Mouse (Mus musculus): ENCODE measurements around the gene Tpk1. TPM values are rescaled to one million over a fixed set of nuclear protein-coding genes. Genes with fewer than 3 reads are reported as not detected.

Gene Tpk1
- 18.5 and 18.7 TPM in 2 replicates for total RNA-seq (2017)

DNA sequence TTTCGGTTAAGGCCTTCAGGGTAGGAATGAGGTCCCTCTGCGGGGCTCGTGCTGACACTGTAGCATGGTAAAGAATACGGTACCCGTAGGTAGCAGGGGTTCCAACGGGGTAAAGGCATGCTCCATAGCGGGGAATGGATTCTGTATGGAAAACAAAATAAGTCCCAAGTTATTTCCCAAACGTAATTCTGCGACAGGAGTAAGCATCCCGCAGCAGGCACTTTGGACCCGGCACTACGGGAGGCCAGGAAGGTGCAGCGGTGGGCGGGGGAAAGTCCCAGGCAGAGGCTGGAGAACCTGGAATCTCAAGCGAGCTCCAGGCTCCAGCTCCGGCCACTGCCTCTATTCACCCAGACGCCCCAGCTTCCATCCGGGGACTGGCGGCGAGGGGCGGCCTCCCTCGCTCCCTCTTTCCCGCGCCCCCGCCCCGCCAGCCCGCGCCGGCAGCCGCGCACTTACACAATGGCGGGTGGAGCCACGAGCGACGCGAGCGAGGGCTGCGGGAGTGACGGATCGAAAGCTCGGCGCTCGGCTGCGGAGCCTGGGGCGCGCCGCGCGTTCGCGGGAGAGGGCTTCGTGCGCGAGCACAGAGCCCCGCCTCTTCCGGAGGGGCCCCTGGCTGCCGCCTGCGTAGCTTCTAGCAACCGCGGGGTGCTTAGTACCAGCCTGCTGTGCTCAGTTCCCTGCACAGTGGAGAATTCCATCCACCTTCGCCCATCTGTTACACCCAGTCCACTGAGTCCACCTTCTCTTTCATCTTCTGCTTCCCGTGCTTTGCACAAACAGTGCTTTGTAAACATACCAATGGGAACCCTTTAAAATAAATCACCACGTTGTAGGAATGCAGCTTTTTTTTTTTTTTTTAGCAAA is at the start of gene Tpk1:
Tpk1 (minus strand) TSS at position 602 of the 870 bp plus-strand sequence.
- ATAC-seq (replicated peaks in 1 of 2; ENCODE audit: insufficient read depth in 1 of 2, low FRiP score in 2 of 2, low TSS enrichment in 1 of 2, low read depth in 1 of 2, poor library complexity in 2 of 2, severe bottlenecking in 2 of 2), result peak; percentile 92 to 94

DNA sequence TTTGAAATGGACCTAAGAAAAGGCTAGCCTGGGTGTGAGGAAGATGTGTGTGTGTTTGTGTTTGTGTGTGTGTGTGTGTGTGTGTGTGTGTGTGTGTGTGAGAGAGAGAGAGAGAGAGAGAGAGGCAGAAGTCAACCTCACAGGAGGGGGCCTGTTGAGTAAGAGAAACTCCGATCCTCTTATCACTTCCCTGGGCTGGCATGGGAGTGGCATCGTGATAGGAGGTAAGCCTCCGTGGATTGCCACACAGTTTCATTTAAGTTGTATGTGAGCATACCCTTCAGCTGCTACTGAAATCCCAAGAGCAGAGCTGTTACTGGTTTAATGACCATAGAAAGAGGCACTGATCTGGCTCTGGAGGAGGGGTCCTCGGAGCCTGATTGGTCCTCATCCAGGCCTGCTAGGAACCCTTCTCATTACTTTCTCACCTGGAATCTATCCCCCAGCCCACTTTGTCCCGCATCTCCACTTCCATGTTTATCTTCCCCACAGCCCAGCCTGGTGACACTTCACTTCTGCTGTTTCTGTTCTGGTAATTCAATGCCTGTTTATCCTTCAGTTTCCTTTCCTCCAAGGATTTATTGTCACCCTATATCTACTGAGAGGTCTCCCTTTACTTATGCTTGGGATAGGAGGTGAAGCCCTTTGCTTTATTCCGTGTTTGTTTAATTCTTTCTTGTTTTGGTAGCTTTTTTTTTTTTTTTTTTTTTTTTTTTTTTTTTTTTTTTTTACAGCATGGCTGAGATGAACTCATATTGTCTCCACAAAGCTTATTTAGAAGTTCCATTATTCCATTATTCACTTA is 36.9 kb upstream of the Tpk1 start:
- no peak for ATAC-seq (replicated peaks in 1 of 2; ENCODE audit: insufficient read depth in 1 of 2, low FRiP score in 2 of 2, low TSS enrichment in 1 of 2, low read depth in 1 of 2, poor library complexity in 2 of 2, severe bottlenecking in 2 of 2)

DNA sequence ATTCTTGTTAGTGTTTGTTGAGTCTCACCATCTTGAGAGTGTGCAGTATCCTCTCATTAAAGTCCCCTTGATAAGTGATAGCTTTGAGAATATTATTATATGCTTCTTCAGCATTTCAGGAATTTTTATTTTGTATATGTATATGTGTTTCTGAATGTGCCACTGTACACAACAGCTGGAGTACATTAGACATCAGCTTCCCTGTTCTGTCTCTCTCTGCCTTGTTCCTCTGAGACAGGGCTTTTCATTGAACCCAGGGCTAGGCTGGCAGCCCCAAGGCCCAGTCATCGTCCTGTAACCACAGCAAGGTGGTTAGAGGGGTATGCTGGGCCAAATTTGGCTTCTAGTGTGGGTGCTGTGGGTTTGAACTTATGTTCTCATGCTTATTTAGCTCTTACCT is 25.8 kb upstream of the Tpk1 start:
- ATAC-seq (replicated peaks in 1 of 2; ENCODE audit: insufficient read depth in 1 of 2, low FRiP score in 2 of 2, low TSS enrichment in 1 of 2, low read depth in 1 of 2, poor library complexity in 2 of 2, severe bottlenecking in 2 of 2), result no peak

DNA sequence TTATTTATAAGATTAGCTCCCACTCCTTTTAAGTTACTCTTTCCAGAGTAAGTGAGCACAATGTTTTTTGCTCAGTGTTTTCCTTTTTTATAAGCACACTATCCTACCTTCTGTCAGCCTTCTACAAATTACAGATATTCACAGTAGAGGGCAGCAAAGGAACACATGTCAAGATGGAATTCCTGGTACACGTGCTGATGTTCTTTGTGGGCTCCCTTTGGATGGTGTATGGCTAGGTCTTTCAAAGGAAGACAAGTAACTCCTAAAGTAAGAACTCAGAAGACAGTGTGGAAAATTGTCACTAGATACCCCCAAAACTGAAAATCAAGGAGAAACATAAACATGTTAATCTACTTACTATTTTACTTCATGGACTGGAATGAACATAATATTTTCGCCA is 19.9 kb upstream of the Tpk1 start:
- peak in 1 of 2 experiments; percentile 61; a peak in 1 of 4 replicates for ATAC-seq (replicated peaks in 1 of 2; ENCODE audit: insufficient read depth in 1 of 2, low FRiP score in 2 of 2, low TSS enrichment in 1 of 2, low read depth in 1 of 2, poor library complexity in 2 of 2, severe bottlenecking in 2 of 2)

DNA sequence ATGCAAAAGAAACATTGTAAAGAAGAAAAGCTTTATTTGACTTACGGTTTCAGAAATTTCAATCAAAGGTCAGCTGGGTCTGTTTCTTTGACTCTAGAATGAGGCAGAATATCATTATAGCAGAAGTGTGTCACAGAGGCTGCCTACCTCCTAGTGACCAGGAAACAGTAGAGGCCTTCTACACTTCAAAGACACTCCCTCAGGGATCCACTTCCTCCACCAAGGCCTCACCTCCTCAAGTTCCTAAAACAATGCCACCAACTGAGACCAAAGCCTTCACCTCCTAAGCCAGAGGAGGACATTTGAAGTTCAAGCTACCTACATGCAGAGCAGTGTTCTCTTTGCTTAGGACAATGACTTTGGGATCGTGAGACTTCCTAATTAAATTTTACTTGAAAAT is 16.5 kb upstream of the Tpk1 start:
- ATAC-seq (replicated peaks in 1 of 2; ENCODE audit: insufficient read depth in 1 of 2, low FRiP score in 2 of 2, low TSS enrichment in 1 of 2, low read depth in 1 of 2, poor library complexity in 2 of 2, severe bottlenecking in 2 of 2), result no peak

DNA sequence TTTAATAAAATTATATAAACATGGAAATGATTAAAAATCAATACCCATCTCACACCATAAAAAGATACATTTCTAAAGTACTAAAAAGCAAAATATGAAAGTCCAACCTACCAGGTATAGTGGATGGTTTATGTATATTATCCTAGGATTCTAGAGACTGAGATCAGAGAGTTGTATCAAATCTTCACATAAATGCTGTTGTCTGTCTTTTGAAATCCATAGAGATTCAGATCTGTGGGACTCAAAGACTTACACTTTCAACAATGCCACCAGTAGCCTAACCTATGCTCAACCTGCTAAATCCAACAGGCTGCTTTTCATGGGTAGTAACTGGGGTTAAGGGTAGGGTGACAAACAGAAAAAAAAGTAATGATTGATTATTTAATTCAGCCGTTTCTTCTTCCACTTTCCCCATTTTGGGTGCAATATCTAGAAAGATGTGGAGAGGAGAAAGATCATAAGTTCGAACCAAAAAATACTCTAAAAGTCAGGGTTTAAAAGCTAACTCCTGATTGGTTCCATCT is 12.7 kb upstream of the Tpk1 start:
- no peak for ATAC-seq (replicated peaks in 1 of 2; ENCODE audit: insufficient read depth in 1 of 2, low FRiP score in 2 of 2, low TSS enrichment in 1 of 2, low read depth in 1 of 2, poor library complexity in 2 of 2, severe bottlenecking in 2 of 2)

DNA sequence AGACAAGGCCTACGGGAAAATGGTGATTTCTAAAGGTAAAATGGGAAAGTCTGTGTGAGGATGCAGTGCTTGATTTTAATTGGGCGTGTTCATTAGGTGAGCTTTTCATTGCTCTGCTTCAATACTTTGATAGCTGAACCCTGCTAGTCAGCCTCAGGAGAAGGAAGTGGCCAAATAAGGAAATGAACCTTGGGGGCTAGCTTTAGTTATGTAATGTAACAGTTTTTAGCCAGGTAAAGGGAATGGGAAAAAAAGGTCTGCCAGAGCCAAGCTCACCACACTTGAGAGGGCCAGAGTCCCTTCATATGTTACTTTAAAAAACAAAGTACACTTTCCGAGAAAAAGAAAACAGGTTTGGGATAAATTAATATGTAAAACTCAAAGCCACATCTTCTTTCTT is 11.5 kb upstream of the Tpk1 start:
- ATAC-seq (replicated peaks in 1 of 2; ENCODE audit: insufficient read depth in 1 of 2, low FRiP score in 2 of 2, low TSS enrichment in 1 of 2, low read depth in 1 of 2, poor library complexity in 2 of 2, severe bottlenecking in 2 of 2), result no peak

DNA sequence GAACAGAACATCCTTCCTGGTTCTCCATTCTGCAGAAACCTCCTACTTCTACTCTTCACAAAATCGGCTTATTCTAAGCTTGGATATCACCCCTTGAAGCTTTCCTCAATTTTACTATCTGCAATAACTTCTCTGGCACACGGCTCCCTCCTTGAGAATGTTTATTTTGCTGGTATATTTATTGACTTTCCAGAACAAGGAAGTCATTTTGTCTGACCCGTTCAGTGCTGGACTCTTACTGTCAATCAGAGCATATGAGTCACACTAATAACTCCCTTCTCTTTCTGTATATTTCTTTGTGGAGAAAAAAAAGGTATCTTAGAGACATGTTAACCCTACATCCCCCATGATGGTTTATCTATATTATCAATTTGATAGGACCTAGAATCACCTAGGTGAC is 10.1 kb upstream of the Tpk1 start:
- no peak for ATAC-seq (replicated peaks in 1 of 2; ENCODE audit: insufficient read depth in 1 of 2, low FRiP score in 2 of 2, low TSS enrichment in 1 of 2, low read depth in 1 of 2, poor library complexity in 2 of 2, severe bottlenecking in 2 of 2)

DNA sequence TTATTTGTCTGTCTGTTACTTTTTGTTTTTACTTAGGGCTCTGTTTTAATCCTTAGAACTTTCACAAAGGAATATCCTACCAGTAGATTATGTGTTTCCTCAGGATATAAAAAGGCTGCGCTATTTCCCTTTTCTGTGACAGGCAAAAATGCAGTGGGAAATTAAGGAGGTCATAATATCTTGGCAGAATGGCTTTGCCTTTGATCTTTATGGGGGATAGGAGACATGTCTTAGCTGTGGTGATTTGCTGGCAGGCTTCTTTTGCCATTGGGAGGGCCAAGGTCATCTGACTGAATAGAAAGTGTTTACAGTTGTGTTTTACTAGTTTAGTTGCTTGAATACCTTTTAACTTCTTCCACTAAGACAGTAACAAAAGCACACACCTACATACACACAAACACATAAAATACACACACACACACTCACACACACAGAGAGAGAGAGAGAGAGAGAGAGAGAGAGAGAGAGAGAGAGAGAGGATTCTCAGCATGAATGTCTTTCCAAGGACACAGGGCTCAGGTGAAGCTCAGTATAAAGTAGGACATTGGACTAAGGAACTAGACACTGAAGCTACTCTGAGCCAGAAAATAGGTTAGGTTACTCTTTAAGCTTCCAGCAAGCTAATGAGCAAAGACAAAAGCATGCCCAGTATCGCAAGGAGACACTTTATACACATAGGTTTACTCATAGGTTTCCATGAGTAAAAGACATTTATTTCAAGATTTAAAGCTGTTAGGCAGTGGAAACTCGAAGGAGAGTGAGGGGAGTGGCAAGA is 9.1 kb upstream of the Tpk1 start:
- no peak for ATAC-seq (replicated peaks in 1 of 2; ENCODE audit: insufficient read depth in 1 of 2, low FRiP score in 2 of 2, low TSS enrichment in 1 of 2, low read depth in 1 of 2, poor library complexity in 2 of 2, severe bottlenecking in 2 of 2)

DNA sequence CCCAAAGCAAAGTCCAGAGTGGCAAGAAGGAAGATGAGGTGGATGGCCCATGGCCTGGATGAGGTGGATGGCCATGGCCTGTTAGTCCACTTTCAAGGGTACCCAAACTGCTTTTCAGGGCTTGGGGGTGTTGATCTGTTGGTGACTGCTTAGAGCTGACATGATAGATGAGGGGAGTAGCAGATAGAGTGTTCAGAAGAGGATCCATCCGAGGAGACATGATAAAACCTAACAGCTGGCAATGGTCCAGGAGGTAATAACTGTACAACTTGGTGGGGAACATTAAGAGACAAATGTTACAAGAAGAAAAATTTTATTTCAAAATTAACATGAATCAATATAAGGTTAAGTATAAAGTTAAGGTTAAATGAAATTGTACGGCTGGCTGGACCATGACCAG is 4.9 kb upstream of the Tpk1 start:
- ATAC-seq (replicated peaks in 1 of 2; ENCODE audit: insufficient read depth in 1 of 2, low FRiP score in 2 of 2, low TSS enrichment in 1 of 2, low read depth in 1 of 2, poor library complexity in 2 of 2, severe bottlenecking in 2 of 2), result no peak

DNA sequence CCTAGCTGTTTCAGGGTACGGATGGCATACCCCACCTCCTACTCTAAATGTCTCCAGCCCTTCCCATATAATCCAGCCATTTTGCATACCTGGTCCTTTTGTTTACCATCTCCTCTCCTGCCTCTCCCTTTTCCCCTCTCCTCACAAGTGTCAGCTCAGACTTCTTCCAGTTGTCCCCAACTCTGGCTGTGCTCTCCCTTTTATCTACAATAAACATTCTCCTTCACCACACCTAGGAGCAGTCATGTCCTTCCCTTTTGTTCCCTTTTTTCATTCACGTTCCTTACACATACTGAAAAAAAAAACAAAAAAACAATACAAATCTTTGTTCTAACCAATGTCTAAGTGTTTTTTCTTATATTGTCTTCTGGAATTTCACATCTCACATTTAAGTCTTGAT is 1.6 kb upstream of the Tpk1 start:
- no peak for ATAC-seq (replicated peaks in 1 of 2; ENCODE audit: insufficient read depth in 1 of 2, low FRiP score in 2 of 2, low TSS enrichment in 1 of 2, low read depth in 1 of 2, poor library complexity in 2 of 2, severe bottlenecking in 2 of 2)

DNA sequence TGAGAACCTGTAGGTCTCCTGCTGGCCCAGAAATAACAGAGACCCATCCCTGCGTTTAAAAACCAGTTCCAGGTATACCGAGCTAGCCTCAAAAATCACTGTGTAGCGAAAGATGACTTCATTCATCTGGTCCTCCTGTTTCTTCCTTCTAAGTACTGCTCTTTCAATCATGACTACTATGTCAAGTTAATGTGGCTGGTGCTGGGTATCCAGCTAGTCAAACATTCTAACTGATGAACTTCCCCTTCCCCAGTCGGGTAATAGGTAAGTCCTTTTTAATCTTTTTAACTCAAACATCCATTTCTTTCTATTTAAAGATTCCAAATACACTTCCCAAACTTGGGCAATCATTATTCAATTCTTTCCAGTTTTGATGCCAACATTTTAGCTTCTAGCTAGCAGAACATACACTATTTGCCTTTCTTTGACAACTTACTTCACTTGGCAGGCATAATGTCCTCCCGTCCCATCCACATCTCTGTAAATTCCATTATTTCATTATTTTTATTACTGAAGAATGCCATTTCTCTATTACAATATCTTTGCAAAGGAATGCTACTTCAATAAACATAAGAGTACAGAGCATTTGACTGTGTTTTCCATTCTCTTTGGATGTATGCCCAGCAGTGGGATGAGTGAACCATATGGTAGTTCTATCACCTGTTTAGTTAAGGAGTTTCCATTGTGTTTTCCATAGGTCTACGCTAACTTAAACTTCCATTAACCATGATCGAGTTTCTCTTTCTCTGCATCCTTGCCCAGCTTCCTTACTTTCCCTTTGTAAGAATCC is 728 bp upstream of the Tpk1 start:
- ATAC-seq (replicated peaks in 1 of 2; ENCODE audit: insufficient read depth in 1 of 2, low FRiP score in 2 of 2, low TSS enrichment in 1 of 2, low read depth in 1 of 2, poor library complexity in 2 of 2, severe bottlenecking in 2 of 2), result no peak

DNA sequence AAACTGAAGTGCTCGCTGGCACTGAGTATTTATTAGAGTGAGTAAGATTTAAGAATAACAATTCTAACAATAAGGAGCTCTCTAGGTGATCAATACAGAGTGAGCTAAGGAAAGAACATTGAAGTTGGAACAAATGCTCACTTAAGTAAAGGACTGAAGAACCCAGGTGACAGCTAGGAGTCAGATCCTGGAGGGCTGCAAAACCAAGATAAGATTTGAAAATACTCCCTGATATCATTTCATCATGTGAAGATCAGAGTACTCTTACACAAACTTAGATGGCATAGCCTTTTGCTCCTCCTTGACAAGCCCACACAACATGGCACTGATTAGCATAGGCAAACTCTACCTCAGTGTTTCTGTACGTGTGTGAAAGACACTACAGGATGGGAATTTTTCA is 4.3 kb downstream of the Tpk1 start:
- no peak for ATAC-seq (replicated peaks in 1 of 2; ENCODE audit: insufficient read depth in 1 of 2, low FRiP score in 2 of 2, low TSS enrichment in 1 of 2, low read depth in 1 of 2, poor library complexity in 2 of 2, severe bottlenecking in 2 of 2)

DNA sequence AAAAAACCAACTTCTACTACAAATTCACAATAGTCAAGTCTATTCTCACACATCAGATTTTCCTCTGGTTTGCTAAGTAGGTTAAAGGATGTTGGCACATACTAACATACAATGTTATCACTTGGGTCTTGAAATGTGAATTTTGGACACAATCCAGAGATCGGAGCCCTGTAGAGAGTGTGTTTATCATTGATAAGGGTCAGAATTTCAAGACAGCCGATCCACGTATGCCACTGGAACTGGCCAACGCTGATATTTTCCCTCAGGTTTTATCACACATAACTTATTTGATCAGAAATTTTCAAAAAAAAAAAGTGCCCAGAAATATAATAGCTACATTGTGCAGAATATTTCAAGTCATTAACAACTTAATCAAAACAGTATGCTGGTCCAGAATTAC is 7.8 kb downstream of the Tpk1 start:
- no peak for ATAC-seq (replicated peaks in 1 of 2; ENCODE audit: insufficient read depth in 1 of 2, low FRiP score in 2 of 2, low TSS enrichment in 1 of 2, low read depth in 1 of 2, poor library complexity in 2 of 2, severe bottlenecking in 2 of 2)

DNA sequence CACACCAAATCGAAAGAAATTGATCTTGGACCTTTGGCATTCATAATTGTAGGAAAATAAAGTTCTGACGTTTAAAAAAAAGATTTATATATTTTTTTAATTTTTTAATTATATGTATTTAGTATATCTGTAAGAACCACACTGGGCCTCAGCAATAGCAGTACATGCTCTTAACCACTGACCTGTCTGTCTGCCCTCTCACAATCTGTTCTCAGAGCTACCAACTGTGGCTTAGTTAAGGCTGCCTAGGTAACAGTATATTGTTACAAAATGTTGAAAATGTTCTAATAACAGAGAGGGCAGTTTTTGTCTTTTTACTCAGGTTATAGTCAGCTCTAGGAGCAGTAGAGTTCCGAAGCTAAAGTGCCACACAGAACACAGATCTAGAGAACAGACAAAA is 8.2 kb downstream of the Tpk1 start:
- no peak for ATAC-seq (replicated peaks in 1 of 2; ENCODE audit: insufficient read depth in 1 of 2, low FRiP score in 2 of 2, low TSS enrichment in 1 of 2, low read depth in 1 of 2, poor library complexity in 2 of 2, severe bottlenecking in 2 of 2)

DNA sequence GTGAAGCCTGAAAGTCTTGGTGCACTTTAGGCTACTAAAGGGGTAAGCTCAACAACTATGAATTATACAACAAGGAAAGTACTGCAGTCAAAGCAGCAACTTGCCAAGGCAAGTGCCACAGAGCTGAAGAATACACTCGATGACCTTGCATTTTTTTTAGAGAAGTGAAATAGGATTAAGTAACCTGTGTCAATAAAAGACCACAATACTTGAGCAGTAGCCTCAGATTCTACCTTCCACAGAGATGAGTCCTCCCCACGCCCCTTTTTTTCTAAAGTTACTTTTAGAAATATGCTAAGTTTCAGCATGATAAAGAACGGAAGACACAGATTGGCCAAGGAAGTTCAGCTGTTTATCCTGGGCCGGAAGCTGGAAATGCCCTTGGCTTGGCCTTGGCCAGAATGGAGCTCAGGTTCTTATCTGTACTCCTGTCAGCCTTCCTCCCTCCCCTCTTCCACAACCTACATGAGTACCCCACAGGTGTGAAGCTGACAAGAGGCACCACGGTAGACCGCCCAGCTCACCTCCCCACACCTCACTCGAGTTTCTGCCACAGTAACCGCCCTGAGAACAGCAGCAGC is 11.1 kb downstream of the Tpk1 start:
- peak; percentile 94 to 95 for ATAC-seq (replicated peaks in 1 of 2; ENCODE audit: insufficient read depth in 1 of 2, low FRiP score in 2 of 2, low TSS enrichment in 1 of 2, low read depth in 1 of 2, poor library complexity in 2 of 2, severe bottlenecking in 2 of 2)

DNA sequence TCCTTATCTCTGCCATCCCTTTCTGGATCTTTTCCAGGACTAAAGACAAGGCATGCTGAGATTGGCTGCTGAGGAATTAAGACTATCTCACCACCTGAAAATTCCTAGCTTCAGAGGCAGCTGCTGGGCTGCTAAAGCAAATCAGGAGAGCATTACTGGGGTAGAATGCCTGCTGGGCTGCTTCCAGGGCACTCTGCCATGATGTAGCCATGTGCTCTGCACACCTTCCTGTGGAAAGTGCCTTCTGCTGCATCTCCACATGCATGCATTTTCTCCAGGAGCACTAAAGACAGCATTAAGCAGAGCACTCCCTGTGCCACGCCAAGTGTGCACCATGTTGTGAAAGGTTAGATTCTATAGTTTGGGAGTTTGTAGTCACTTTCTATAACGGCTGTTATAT is 16.6 kb downstream of the Tpk1 start:
- ATAC-seq (replicated peaks in 1 of 2; ENCODE audit: insufficient read depth in 1 of 2, low FRiP score in 2 of 2, low TSS enrichment in 1 of 2, low read depth in 1 of 2, poor library complexity in 2 of 2, severe bottlenecking in 2 of 2), result no peak
